ENCODE assay signal across 7 mouse cellular contexts in genomic region chr19:18670608-18671007, GRCm38 (mm10). TPM values are rescaled to one million over a fixed set of nuclear protein-coding genes. Genes with fewer than 3 reads are reported as not detected.
DNase-seq lines count a peak whose midpoint lies in the region; ATAC-seq lines count a peak whose summit lies in the region.

TSS of gene Carnmt1 (plus strand) at chr19:18670764.

- peak within 1 kb of the TSS; percentile 78 for H3K27ac ChIP-seq in intestine, embryonic 16.5 days (ENCODE audit: low read length)
- H3K27ac ChIP-seq in midbrain, embryonic 11.5 days (ENCODE audit: low read depth, low read length) = peak within 1 kb of the TSS; percentile 53

- ATAC-seq in intestine, embryonic 16.5 days = peak; percentile 98
- ATAC-seq in midbrain, embryonic 11.5 days (ENCODE audit: low FRiP score) = peak; percentile 99

- no peaks in the 10 kb centered on the region for H3K9me3 ChIP-seq in intestine, embryonic 16.5 days (ENCODE audit: control insufficient read depth, low read length)
- no peaks in the 10 kb centered on the region for H3K9me3 ChIP-seq in midbrain, embryonic 11.5 days (ENCODE audit: control insufficient read depth, low read length)

- WGBS in intestine, embryonic 16.5 days = under 1% methylated on average over 53 of the region's 58 CpGs
- under 1% methylated on average over 50 of the region's 58 CpGs for WGBS in midbrain, embryonic 11.5 days

- peak within 1 kb of the TSS; percentile 84 for H3K9ac ChIP-seq in intestine, embryonic 16.5 days (ENCODE audit: low read depth, low read length)
- H3K9ac ChIP-seq in midbrain, embryonic 11.5 days (ENCODE audit: low read length) = peak within 1 kb of the TSS; percentile 83

- H3K27me3 ChIP-seq in intestine, embryonic 16.5 days (replicated peaks; ENCODE audit: control insufficient read depth, insufficient read depth, low read length) = no peaks in the 10 kb centered on the region
- no peaks in the 10 kb centered on the region for H3K27me3 ChIP-seq in midbrain, embryonic 11.5 days (ENCODE audit: control insufficient read depth, insufficient read depth, low read length)

- intact Hi-C loops in left cerebral cortex, postnatal 36 days (cut with DNase I) = loop anchor here (2.0 to 5.0 kb wide), 2 partner anchors 40 to 42 kb away; partner anchors contain the start of genes D030056L22Rik, Nmrk1 and Ostf1

- H3K4me3 ChIP-seq in intestine, embryonic 16.5 days (ENCODE audit: low read length) = peak within 1 kb of the TSS; percentile 68
- H3K4me3 ChIP-seq in midbrain, embryonic 11.5 days (ENCODE audit: low read depth, low read length) = peak within 1 kb of the TSS; percentile 75

- peaks cover 16% of the 10 kb centered on the region for H3K4me1 ChIP-seq in intestine, embryonic 16.5 days (ENCODE audit: control insufficient read depth, insufficient read depth, low read length)
- peaks cover 16% of the 10 kb centered on the region for H3K4me1 ChIP-seq in midbrain, embryonic 11.5 days (ENCODE audit: control insufficient read depth, insufficient read depth, low read length)

- H3K36me3 ChIP-seq in intestine, embryonic 16.5 days (ENCODE audit: control insufficient read depth, insufficient read depth, low read length) = no peaks in the 10 kb centered on the region
- no peaks in the 10 kb centered on the region for H3K36me3 ChIP-seq in midbrain, embryonic 11.5 days (ENCODE audit: control insufficient read depth, insufficient read depth, low read length)

- H3K4me2 ChIP-seq in intestine, embryonic 16.5 days (ENCODE audit: low read depth, low read length) = peak within 1 kb of the TSS; percentile 64
- peak within 1 kb of the TSS; percentile 62 for H3K4me2 ChIP-seq in midbrain, embryonic 11.5 days

- DNase-seq in adrenal gland, adult 8-10 months = peak; percentile 98
- peak; percentile 99 for DNase-seq in embryo, embryonic 9.5 days (ENCODE audit: extremely low spot score)
- peak; percentile 94 to 99 for DNase-seq in gastrocnemius, postnatal 4 days (ENCODE audit: low spot score in 2 of 2)
- peak; percentile 95 to 97 for DNase-seq in left cerebral cortex, postnatal 36 days (ENCODE audit: low spot score in 2 of 2)
- peak; percentile 99 for DNase-seq in midbrain, embryonic 11.5 days (ENCODE audit: low spot score, missing footprints)
- DNase-seq in skeletal muscle tissue, adult 2 months (ENCODE audit: low read depth, low spot score) = peak; percentile 98

RNA-seq across cellular contexts. Expression of gene Carnmt1, which starts in this region (rescaled TPM):
- 10 to 100 TPM; 19.0 to 23.3 (median 22.1) TPM for total RNA-seq in adrenal gland, adult 8-10 months (2022)
- total RNA-seq in gastrocnemius, postnatal 4 days (2021) = 10 to 100 TPM; 27.7 to 28.0 TPM
- polyA plus RNA-seq in intestine, embryonic 16.5 days (2015; fragmentation: Nextera tagmentation; extraction: Ambion mirVana) = 13.7 and 15.6 TPM in 2 replicates
- total RNA-seq in left cerebral cortex, postnatal 36 days (2021) = 10 to 100 TPM in 1 of 2 experiments, 1 to 10 TPM in 1; 9.7 to 13.9 TPM
- 25.4 and 29.8 TPM in 2 replicates for polyA plus RNA-seq in midbrain, embryonic 11.5 days (2014; fragmentation: Nextera tagmentation; extraction: Ambion mirVana)

Comparison
In these comparisons a context has a peak if more than half of its experiments do, and no peak if none do; other contexts are left out.
1. Peak in every context shown above with its lines: DNase-seq, ATAC-seq, H3K4me3 ChIP-seq and H3K27ac ChIP-seq.